Mouse (Mus musculus) limb, embryonic 14.5 days (tissue): ENCODE measurements at regions not wholly inside any gene's neighbourhood (a gene's known extent, or its start where the extent isn't known, plus 50 kb on each side); places are given as distances from the start of the nearest gene placed in this dataset.
"Not testable (repeated sequence)": the region's sequence is repeated elsewhere in the genome, so short reads cannot be mapped to it uniquely, and the experiment has no call there.

Source experiments
- ATAC-seq: fragments of 200-750 bp; cut with Nextera tagmentation; 2 replicates; pipeline ENCODE4 v1.8.0; 2017; ENCODE audit warnings: low read depth, moderate number of reproducible peaks, moderate TSS enrichment; ENCODE audit not compliant: low FRiP score
- DNase-seq: peaks from one replicate; pipeline ENCODE4 v3.0.0-alpha.2; 2015; ENCODE audit warnings: low spot score
- H3K27ac ChIP-seq: fragments of 300-500 bp; sonication (generic); replicated peaks from 2 replicates; pipeline ENCODE4 v1.5.1; 2014; ENCODE audit warnings: low read depth, mild to moderate bottlenecking, low read length, moderate library complexity, mixed read lengths
- H3K27me3 ChIP-seq: fragments of 300-500 bp; sonication (generic); 2 replicates; pipeline ENCODE4 v1.6.1; 2014; ENCODE audit warnings: low read length, mixed read lengths; ENCODE audit not compliant: control insufficient read depth, insufficient read depth
- H3K36me3 ChIP-seq: fragments of 300-500 bp; sonication (generic); 2 replicates; pipeline ENCODE4 v1.6.1; 2014; ENCODE audit warnings: mild to moderate bottlenecking, low read length, moderate library complexity, mixed read lengths; ENCODE audit not compliant: control insufficient read depth, insufficient read depth
- H3K4me1 ChIP-seq: fragments of 300-500 bp; sonication (generic); 2 replicates; pipeline ENCODE4 v1.6.1; 2014; ENCODE audit warnings: antibody characterized with exemption, low read length, mixed read lengths; ENCODE audit not compliant: control insufficient read depth, insufficient read depth
- H3K4me2 ChIP-seq: fragments of 300-500 bp; sonication (generic); replicated peaks from 2 replicates; pipeline ENCODE4 v1.6.1; 2014; ENCODE audit warnings: low read depth, mild to moderate bottlenecking, low read length, moderate library complexity; ENCODE audit not compliant: severe bottlenecking
- H3K4me3 ChIP-seq: fragments of 300-500 bp; sonication (generic); replicated peaks from 2 replicates; pipeline ENCODE4 v1.5.1; 2014; ENCODE audit warnings: low read length
- H3K9ac ChIP-seq: fragments of 300-500 bp; sonication (generic); 2 replicates; pipeline ENCODE4 v1.6.1; 2014; ENCODE audit warnings: mild to moderate bottlenecking, low read depth, low read length, moderate library complexity; ENCODE audit not compliant: severe bottlenecking
- H3K9me3 ChIP-seq: fragments of 300-500 bp; sonication (generic); 2 replicates; pipeline ENCODE4 v1.6.1; 2016; ENCODE audit warnings: low read length; ENCODE audit not compliant: control insufficient read depth
- POLR2A ChIP-seq: fragments of 200-500 bp; IDR thresholded peaks from 2 replicates; pipeline ENCODE4 v1.8.0; 2012; ENCODE audit warnings: inconsistent platforms, mild to moderate bottlenecking, moderate library complexity, borderline replicate concordance; ENCODE audit not compliant: insufficient read depth, insufficient read length; ENCODE audit errors: extremely low read depth
- WGBS: fragments of 180-500 bp; shearing (Covaris S2); extraction: QIAGEN DNeasy Blood & Tissue Kit; methylation state at CpG from one replicate; pipeline ENCODE4 v1.1.7; 2014; 5-methylcytosine and 5-hydroxymethylcytosine counted together

DNA sequence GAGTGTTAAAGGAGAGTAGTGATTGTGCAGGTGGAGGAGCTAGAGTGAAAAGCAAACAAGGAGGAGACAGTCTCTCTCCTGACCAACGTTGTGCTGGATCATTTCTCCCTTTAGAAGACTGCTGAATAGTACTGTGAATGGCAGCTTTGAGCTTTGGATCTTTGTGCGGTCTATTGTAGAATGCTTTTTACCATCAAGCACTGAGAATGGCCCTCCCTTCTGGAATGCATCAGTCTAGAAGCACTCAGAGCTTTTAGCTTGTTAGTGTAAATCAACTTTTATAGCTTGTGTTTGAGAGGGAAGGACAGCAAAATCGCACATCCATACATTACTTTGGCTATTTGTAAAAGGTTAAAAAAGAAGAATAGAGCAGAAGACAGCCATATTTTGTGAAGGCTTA lies 534.2 kb downstream of the Nova1 start:
- 55% methylated on average over 3 of the region's 3 CpGs for WGBS
- ATAC-seq (no peak), DNase-seq (no peak)
- Histone ChIP-seq H3K9me3 (no peaks in the 10 kb centered on the region), H3K27me3 (no peaks in the 10 kb centered on the region), H3K4me1 (no peaks in the 10 kb centered on the region), H3K27ac (no peak overlapping the region), H3K36me3 (no peaks in the 10 kb centered on the region), H3K9ac (no peak overlapping the region), H3K4me2 (no peak overlapping the region), H3K4me3 (no peak overlapping the region)
- no peak for TF ChIP-seq POLR2A

DNA sequence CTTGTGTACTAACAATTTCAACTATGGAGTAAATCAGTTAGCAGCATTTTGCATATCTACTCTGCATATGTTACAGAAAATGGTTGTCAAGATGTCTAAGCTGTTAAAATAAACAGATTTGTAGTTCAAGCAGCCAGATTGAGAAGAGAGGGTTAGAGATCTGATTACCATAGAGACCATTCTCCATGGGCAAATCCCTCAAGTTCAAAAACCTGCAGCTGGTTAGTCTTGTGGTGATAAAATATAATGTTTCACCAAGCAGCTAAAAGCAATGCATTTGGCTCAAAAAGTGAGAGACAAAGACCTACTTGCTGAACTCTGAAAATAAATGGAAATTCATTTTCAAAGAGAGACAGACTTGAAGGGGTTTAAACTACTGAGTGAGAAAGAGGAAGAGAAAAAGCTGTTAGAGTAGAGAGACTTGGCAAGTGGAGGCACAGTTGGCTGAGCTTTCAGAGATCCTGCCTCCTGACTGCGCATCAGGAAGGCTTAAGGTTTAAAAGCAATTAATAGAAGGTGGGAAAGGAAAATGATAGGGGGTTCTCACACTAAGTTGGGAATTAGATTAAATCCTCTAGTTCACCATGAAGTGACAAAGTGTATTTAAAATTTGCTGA lies 570.2 kb downstream of the Nova1 start:
- Histone ChIP-seq H3K4me3 (no peak overlapping the region), H3K9ac (no peak overlapping the region), H3K27ac (no peak overlapping the region), H3K9me3 (no peaks in the 10 kb centered on the region), H3K36me3 (no peaks in the 10 kb centered on the region), H3K27me3 (no peaks in the 10 kb centered on the region), H3K4me2 (no peak overlapping the region), H3K4me1 (no peaks in the 10 kb centered on the region)
- ATAC-seq (no peak), DNase-seq (no peak)
- 80% methylated on average over 1 of the region's 1 CpGs for WGBS
- TF ChIP-seq POLR2A: no peak

DNA sequence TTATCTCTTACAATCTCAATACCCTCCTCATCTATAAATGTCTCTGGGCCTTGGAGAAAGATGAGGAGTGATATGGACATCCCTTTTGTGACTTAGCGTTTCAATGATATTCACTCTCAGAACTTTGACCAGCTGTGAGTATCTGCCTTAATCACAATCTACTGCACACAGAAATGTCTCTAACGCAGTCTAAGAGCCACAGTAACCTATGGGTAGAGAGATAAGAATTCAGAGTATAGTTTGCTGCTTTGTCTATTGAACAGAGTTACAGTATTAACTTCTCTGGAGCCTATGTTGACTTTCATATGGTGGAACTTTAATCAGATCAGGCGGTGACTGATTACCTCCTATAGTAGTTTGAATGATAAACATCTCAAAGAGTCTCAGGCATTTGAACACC lies 573.8 kb downstream of the Nova1 start:
- no peak for TF ChIP-seq POLR2A
- WGBS: 88% methylated on average over 3 of the region's 3 CpGs

DNA sequence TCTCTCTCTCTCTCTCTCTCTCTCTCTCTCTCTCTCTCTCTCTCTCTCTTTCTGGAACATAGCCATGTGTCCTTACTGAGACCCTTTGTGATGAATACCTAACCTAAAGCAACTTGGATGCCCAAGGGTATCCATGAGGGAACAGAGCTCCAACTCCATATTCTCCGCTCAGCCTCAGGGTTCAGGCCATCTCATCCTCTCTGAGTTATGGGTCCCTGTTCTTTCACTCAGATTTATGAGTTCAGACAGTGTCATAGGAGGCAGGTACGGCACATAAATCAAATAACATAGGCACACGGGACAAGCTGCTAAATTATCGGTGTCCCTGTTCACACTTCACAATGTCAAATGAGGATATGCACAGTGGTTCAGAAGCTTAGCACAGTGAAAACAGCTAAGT lies 586.4 kb downstream of the Nova1 start:
- Histone ChIP-seq H3K4me1 (no peaks in the 10 kb centered on the region), H3K36me3 (no peaks in the 10 kb centered on the region), H3K27ac (no peak overlapping the region), H3K4me3 (no peak overlapping the region), H3K4me2 (no peak overlapping the region), H3K9ac (no peak overlapping the region), H3K27me3 (no peaks in the 10 kb centered on the region), H3K9me3 (no peaks in the 10 kb centered on the region)
- no peak for TF ChIP-seq POLR2A
- ATAC-seq: no peak
- 75% methylated on average over 4 of the region's 4 CpGs for WGBS
- no peak for DNase-seq

More for the DNA sequence above, 573.8 kb downstream of the Nova1 start:
- no peak overlapping the region for H3K4me3 ChIP-seq
- no peaks in the 10 kb centered on the region for H3K4me1 ChIP-seq
- H3K36me3 ChIP-seq: no peaks in the 10 kb centered on the region
- no peaks in the 10 kb centered on the region for H3K27me3 ChIP-seq
- no peaks in the 10 kb centered on the region for H3K9me3 ChIP-seq
- H3K4me2 ChIP-seq: no peak overlapping the region
- no peak for DNase-seq
- H3K27ac ChIP-seq: no peak overlapping the region
- no peak overlapping the region for H3K9ac ChIP-seq
- ATAC-seq: no peak

DNA sequence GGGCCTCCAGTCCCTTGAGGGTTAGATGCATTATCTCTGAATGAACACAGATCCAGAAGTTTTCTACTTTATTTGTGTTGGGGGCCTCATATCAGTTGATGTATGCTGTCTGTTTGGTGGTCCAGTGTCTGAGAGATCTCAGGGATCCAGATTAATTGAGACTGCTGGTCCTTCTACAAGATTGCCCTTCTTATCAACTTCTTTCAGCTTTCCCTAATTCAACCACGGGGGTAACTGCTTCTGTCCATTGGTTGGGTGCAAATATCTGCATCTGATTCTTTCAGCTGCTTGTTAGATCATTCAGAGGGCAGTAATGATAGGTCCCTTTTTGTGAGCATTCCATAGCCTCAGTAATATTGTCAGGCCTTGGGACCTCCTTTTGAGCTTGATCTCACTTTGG lies 603.4 kb downstream of the Nova1 start:
- H3K27me3 ChIP-seq, H3K36me3 ChIP-seq, H3K9me3 ChIP-seq, H3K9ac ChIP-seq, ATAC-seq, H3K27ac ChIP-seq, H3K4me2 ChIP-seq, H3K4me3 ChIP-seq, H3K4me1 ChIP-seq, DNase-seq: not testable (repeated sequence)
- WGBS: 72% methylated on average over 1 of the region's 1 CpGs

DNA sequence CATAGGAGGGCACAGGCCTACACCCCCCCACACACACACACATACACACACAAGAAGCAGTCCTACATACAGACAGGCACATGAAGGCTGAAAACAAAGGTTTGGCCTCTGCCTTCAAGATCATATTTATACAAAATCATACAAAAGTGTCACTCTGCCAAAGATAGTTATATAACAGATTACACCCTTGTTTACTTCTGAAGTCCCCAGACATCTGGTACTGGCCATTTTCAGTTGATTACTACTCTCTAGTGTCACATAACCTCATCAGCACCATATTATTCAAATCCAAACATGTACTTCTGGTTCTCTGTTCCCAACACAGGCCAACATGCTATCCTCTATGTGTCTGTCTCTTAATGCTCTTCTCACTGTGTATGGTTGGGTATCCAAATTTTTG lies 619.7 kb downstream of the Nova1 start:
- Histone ChIP-seq H3K4me3 (no peak overlapping the region), H3K4me1 (no peaks in the 10 kb centered on the region; the same call in 1 of the 2 replicates), H3K9ac (no peak overlapping the region), H3K9me3 (no peaks in the 10 kb centered on the region), H3K36me3 (no peaks in the 10 kb centered on the region), H3K27ac (no peak overlapping the region), H3K4me2 (no peak overlapping the region), H3K27me3 (no peaks in the 10 kb centered on the region)
- no peak for DNase-seq
- TF ChIP-seq POLR2A: no peak
- no peak for ATAC-seq
